Mouse (Mus musculus) 416B (cell line): ENCODE measurements around the gene Rab1b.

Experiments used
- DNase-seq: peaks from one replicate; pipeline ENCODE4 v3.0.0; 2011; ENCODE audit warnings: low read depth

Rab1b gene

DNA sequence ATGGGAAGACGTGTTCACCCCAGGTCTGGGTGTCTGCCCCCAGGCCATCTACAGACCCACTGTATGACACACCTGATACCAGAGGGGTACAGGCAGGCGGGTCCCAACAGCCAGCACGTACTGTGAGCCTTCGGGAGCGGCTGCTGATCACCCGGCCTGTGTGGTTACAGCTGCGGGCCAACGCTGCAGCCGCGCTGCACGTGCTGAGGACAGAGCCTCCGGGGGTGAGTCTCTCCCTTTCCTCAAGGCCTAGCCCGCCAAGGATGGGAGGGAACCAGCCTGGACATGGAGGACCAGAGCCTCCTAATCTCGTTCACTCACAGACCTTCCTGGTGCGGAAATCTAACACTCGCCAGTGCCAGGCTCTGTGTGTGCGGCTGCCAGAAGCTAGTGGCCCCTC, 55.8 kb downstream of the Rab1b start:
- DNase-seq: peak; percentile 51

- DNase-seq: peak; percentile 95
Measured at GRCm38 (mm10) chr19:5050047-5050905, 56.6 kb downstream of the Rab1b start, which contains the start of gene Rin1. TSS of gene Rin1 (plus strand) at chr19:5050481.

- DNase-seq: no peak
Measured at GRCm38 (mm10) chr19:5049325-5049724, 57.5 kb downstream of the Rab1b start.
